Mouse (Mus musculus) heart, postnatal 36 days (tissue): ENCODE data around the gene Prrc2b. TPM values are rescaled to one million over a fixed set of nuclear protein-coding genes. Genes with fewer than 3 reads are reported as not detected.
A peak's percentile ranks its signal among the peaks of the same experiment; 100 is the strongest.

Experiments
- DNase-seq, 2 experiments: peaks; one replicate each; pipeline ENCODE4 v3.0.0; 2021 to 2022
- intact Hi-C: fragments of 180-260 bp; cut with DNase I; formaldehyde crosslinking; loops from one replicate; pipeline ENCODE4 v1.15.1; 2025
- total RNA-seq, 2 experiments: library from RNA; stranded (reverse); gene quantifications; 2 replicates each; pipeline ENCODE4 v1.2.3; 2021

Prrc2b gene
- total RNA-seq, 2 experiments from 2014 or later = 75.5 to 80.0 TPM

- intact Hi-C loops = no loop called here
- DNase-seq = no peak
These were observed 28.5 kb downstream of the Prrc2b start for GRCm38 (mm10) chr2:32179363-32179762.

GRCm38 (mm10) chr2:32180127-32180526, 29.2 kb downstream of the Prrc2b start:
- intact Hi-C loops = no loop called here
- no peak for DNase-seq

- intact Hi-C loops = no loop called here
- no peak for DNase-seq
These were observed 30.5 kb downstream of the Prrc2b start for GRCm38 (mm10) chr2:32181364-32181763.

- no peak for DNase-seq
- intact Hi-C loops = no loop called here
These were observed 31.2 kb downstream of the Prrc2b start for GRCm38 (mm10) chr2:32182119-32182518.

GRCm38 (mm10) chr2:32182676-32183296, 31.9 kb downstream of the Prrc2b start:
- intact Hi-C loops = no loop called here
- no peak for DNase-seq

GRCm38 (mm10) chr2:32187019-32187551, 36.2 kb downstream of the Prrc2b start:
- intact Hi-C loops = no loop called here
- no peak for DNase-seq

- intact Hi-C loops = no loop called here
- DNase-seq = no peak
These were observed 36.8 kb downstream of the Prrc2b start for GRCm38 (mm10) chr2:32187649-32188048.

GRCm38 (mm10) chr2:32189060-32189681, 38.3 kb downstream of the Prrc2b start:
- intact Hi-C loops = no loop called here
- DNase-seq = no peak

- intact Hi-C loops = loop anchor here (2.0 kb wide), 1 partner anchor 56 kb away; no protein-coding TSS in a partner anchor
- DNase-seq = no peak
These were observed 39.7 kb downstream of the Prrc2b start for GRCm38 (mm10) chr2:32190620-32191019.

GRCm38 (mm10) chr2:32191872-32192507, 41.1 kb downstream of the Prrc2b start:
- intact Hi-C loops = loop anchor here (2.0 kb wide), 2 partner anchors 41 to 57 kb away; partner anchors contain the start of gene Prrc2b
- peak; percentile 57 to 69 for DNase-seq

- DNase-seq = no peak
- intact Hi-C loops = no loop called here
These were observed 48.1 kb downstream of the Prrc2b start for GRCm38 (mm10) chr2:32198977-32199376.

- intact Hi-C loops = no loop called here
- no peak for DNase-seq
These were observed 49.2 kb downstream of the Prrc2b start for GRCm38 (mm10) chr2:32200033-32200432.

- no peak for DNase-seq
- intact Hi-C loops = no loop called here
These were observed 49.8 kb downstream of the Prrc2b start for GRCm38 (mm10) chr2:32200712-32201111.

GRCm38 (mm10) chr2:32201527-32201926, 50.6 kb downstream of the Prrc2b start:
- intact Hi-C loops = no loop called here
- no peak for DNase-seq

GRCm38 (mm10) chr2:32203853-32204252, 53.0 kb downstream of the Prrc2b start:
- intact Hi-C loops = no loop called here
- no peak for DNase-seq

- no peak for DNase-seq
- intact Hi-C loops = no loop called here
These were observed 56.8 kb downstream of the Prrc2b start for GRCm38 (mm10) chr2:32207682-32208081.

- intact Hi-C loops = no loop called here
- no peak for DNase-seq
These were observed 60.8 kb downstream of the Prrc2b start for GRCm38 (mm10) chr2:32211689-32212088.

GRCm38 (mm10) chr2:32213000-32213399, 62.1 kb downstream of the Prrc2b start:
- peak; percentile 21 to 28 for DNase-seq
- intact Hi-C loops = no loop called here

GRCm38 (mm10) chr2:32215576-32215975, 64.7 kb downstream of the Prrc2b start:
- no peak for DNase-seq
- intact Hi-C loops = no loop called here

- no peak for DNase-seq
- intact Hi-C loops = no loop called here
These were observed 65.6 kb downstream of the Prrc2b start for GRCm38 (mm10) chr2:32216506-32216905.

- intact Hi-C loops = no loop called here
- DNase-seq = no peak
These were observed 66.8 kb downstream of the Prrc2b start for GRCm38 (mm10) chr2:32217656-32218055.

- intact Hi-C loops = no loop called here
- no peak for DNase-seq
These were observed 67.2 kb downstream of the Prrc2b start for GRCm38 (mm10) chr2:32218113-32218512.
